Mouse (Mus musculus) liver, embryonic 14.5 days (tissue): ENCODE results near the gene Mrpl20.
A peak's percentile ranks its signal among the peaks of the same experiment; 100 is the strongest.

Source experiments
- CTCF ChIP-seq: IDR thresholded peaks from 2 replicates; pipeline ENCODE4 v1.5.1; 2016; ENCODE audit warnings: antibody characterized with exemption, low read depth, control low read depth
- EP300 ChIP-seq: IDR thresholded peaks from 2 replicates; pipeline ENCODE4 v1.6.1; 2016; ENCODE audit warnings: antibody characterized with exemption, low read depth

DNA sequence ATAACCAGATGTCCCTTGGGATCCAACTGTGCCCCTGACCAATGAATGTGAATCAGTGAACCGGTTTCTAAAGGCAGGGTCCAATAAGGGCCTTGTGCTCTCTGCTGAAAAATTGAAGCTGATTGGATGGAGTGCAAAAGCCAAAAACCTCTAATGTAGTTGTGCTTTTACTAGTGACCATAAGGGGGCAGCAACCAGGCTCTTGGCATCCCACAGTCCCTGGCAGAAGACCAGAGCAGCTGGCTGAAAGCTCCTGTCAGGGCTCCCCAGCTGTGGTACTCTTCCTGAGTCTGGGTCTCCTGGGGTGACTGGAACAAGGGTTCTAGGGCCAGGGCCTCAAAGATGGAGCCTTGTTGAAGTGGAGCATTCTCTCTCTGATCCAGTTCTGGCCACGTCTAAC is 31.2 kb downstream of the Mrpl20 start:
- TF ChIP-seq CTCF (peak; percentile 89), EP300 (no peak)
